Mouse (Mus musculus): ENCODE measurements around the gene Cpd. TPM values are rescaled to one million over a fixed set of nuclear protein-coding genes. Genes with fewer than 3 reads are reported as not detected.

The Cpd gene
- polyA plus RNA-seq, 1 experiment from 2014 or later, result 11.6 TPM

DNA sequence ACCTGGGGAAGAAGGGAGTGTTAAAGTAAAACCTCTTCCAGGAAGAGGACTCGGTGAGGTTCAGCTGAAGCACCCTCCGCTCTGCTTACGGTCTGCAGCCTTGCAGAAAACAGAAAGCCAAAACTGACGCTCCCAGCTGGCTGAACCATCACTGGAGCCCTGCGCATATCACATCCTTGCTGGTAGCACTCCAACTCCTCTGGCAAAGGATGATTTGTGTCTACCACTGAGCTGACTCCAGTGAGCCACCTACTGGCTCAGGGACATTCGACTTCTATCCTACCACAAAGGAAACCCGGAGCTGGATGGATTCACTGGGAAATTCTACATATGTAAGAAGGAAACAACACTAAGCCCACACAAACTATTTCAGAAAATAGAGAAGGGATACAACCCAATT, 102.3 kb downstream of the Cpd start:
- WGBS, result 74% methylated on average over 7 of the region's 7 CpGs
- DNase-seq (ENCODE audit: low spot score), result no peak

DNA sequence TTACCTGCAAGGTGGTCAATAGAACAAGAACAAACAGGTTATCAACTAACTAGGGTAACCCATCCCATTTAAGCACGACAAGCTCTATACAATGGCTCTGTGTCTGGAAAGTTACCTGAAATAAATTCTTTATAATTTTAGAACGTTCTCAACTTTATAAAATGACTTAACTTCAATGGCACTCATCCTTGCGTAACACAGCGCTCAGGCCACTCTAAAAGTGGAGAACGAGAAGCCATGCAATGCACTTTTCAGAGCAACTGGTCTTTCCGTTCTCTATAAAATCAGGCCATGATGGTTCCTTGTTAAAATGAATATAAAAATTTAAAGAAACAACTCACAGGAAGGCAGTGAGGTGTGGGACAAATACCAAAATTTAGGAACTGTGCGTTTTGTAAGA, 104.3 kb downstream of the Cpd start:
- Histone ChIP-seq H3K9me3 (no peaks in the 10 kb centered on the region), H3K36me3 (peaks cover 58% of the 10 kb centered on the region), H3K4me3 (no peak overlapping the region), H3K4me1 (no peaks in the 10 kb centered on the region), H3K27ac (no peak overlapping the region), H3K27me3 (ENCODE audit: insufficient read depth, poor library complexity, severe bottlenecking) (no peaks in the 10 kb centered on the region)
- DNase-seq (ENCODE audit: low spot score), result no peak
- 95% methylated on average over 7 of the region's 7 CpGs for WGBS

More for the DNA sequence above, 102.3 kb downstream of the Cpd start:
- Histone ChIP-seq H3K27ac (no peak overlapping the region), H3K4me3 (no peak overlapping the region), H3K36me3 (peaks cover 75% of the 10 kb centered on the region), H3K4me1 (no peaks in the 10 kb centered on the region), H3K9me3 (no peaks in the 10 kb centered on the region), H3K27me3 (ENCODE audit: insufficient read depth, poor library complexity, severe bottlenecking) (no peaks in the 10 kb centered on the region)

DNA sequence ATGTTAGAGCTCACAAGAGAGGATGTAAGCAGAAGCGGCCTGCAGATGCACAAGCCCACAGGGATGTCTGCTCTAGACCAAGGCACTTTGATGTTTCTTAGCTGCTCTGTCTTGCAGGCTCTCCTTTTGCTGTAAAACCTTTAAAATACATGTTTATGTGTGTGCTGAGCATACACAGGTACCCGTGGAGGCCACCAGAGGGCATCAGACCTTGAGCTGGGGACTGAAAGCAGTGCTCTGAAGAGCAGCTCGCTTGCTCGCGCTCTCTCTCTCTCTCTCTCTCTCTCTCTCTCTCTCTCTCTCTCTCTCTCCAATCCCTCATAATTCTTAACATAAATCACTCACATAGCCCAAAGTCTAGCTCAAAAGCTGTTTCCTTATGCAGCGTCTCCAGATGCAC, 107.7 kb downstream of the Cpd start:
- 70% methylated on average over 6 of the region's 6 CpGs for WGBS
- H3K36me3 ChIP-seq, result peaks cover 66% of the 10 kb centered on the region
- H3K27ac ChIP-seq, result no peak overlapping the region
- no peaks in the 10 kb centered on the region for H3K9me3 ChIP-seq
- no peaks in the 10 kb centered on the region for H3K27me3 ChIP-seq (ENCODE audit: insufficient read depth, poor library complexity, severe bottlenecking)
- DNase-seq (ENCODE audit: low spot score), result no peak
- no peak overlapping the region for H3K4me3 ChIP-seq
- no peaks in the 10 kb centered on the region; the same call in 1 of the 2 replicates for H3K4me1 ChIP-seq

DNA sequence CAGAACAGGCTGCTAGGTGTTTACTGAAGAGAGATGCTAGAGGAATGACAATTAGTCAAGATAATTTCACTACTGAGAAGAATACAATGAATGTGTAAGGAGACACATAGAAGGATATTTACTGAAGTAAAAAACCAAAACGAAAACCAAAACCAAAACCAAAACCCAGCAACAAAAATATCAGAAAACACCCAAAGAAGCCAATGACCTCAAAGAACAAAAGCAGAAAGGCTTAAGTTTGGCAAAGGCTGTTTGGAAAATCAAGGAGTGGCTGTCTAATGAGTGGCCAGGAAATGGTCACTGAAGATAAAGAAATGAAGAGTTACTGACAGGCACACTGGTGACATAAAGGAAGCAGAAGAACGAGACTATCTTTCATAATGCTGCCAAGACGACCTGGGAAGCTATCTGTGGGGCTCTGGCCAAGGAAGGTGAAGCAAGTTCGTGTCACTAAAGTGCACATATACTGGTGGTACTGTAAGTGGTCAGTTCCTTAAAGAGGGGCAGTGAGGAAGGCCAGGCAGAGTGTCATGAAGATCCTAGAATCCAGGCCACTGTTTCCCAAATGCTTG, 111.0 kb downstream of the Cpd start:
- Histone ChIP-seq H3K4me3 (no peak overlapping the region), H3K9me3 (no peaks in the 10 kb centered on the region), H3K4me1 (no peaks in the 10 kb centered on the region; the same call in 1 of the 2 replicates), H3K36me3 (peaks cover 65% of the 10 kb centered on the region), H3K27me3 (ENCODE audit: insufficient read depth, poor library complexity, severe bottlenecking) (no peaks in the 10 kb centered on the region), H3K27ac (no peak overlapping the region)
- no peak for DNase-seq (ENCODE audit: low spot score)
- 65% methylated on average over 4 of the region's 4 CpGs for WGBS

DNA sequence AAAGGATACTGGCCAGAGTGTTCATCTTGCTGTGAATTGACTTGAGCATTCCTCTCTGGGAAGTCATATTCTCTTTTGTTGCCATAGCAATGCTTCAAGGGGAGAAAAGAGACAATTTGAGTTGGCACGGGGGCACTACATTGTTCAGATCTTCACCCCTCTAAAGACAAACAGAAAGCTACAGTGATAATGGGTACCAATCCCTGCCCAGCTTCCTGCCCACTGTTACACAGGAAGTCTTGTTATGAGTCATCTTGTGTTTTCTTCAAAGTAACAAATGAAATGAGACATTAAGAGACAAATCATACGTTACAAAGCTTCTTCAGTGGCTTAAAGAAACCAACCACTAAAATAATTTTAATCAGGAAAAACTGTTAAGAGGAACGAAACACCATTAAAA, 112.3 kb downstream of the Cpd start:
- Histone ChIP-seq H3K27ac (no peak overlapping the region), H3K4me3 (no peak overlapping the region), H3K27me3 (ENCODE audit: insufficient read depth, poor library complexity, severe bottlenecking) (no peaks in the 10 kb centered on the region), H3K4me1 (no peaks in the 10 kb centered on the region; the same call in 1 of the 2 replicates), H3K36me3 (peaks cover 71% of the 10 kb centered on the region), H3K9me3 (no peaks in the 10 kb centered on the region)
- WGBS, result 70% methylated on average over 3 of the region's 3 CpGs
- no peak for DNase-seq (ENCODE audit: low spot score)

DNA sequence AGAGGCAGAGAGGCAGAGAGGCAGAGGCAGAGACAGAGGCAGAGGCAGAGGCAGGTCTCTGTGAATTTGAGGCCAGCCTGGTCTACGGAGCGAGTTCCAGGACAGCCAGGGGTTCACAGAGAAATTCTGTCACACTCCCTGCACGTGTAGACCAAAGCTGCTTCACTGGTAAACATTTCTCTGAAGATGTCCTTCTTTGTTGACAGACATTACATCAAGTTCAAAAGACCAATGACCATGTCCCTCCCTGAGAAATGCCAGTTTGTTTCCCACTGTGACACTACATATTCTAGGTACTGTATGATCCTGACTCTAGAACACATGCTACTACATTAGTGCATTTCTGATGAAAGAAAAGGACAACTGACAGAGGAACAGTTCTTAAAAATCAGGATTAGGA, 116.2 kb downstream of the Cpd start:
- Histone ChIP-seq H3K27me3 (ENCODE audit: insufficient read depth, poor library complexity, severe bottlenecking) (no peaks in the 10 kb centered on the region), H3K9me3 (no peaks in the 10 kb centered on the region), H3K4me1 (no peaks in the 10 kb centered on the region; the same call in 1 of the 2 replicates), H3K36me3 (peaks cover 76% of the 10 kb centered on the region), H3K27ac (no peak overlapping the region), H3K4me3 (no peak overlapping the region)
- 81% methylated on average over 3 of the region's 3 CpGs for WGBS
- no peak for DNase-seq (ENCODE audit: low spot score)

Other genes starting within 250 kb of the Cpd start
- 32.8 and 33.7 TPM in 2 replicates for gene Abr, start 224.7 kb downstream of the Cpd start, polyA plus RNA-seq (2016; fragmentation: Nextera tagmentation; extraction: Ambion mirVana)
- gene Bhlha9, start 174.5 kb downstream of the Cpd start, polyA plus RNA-seq (2016; fragmentation: Nextera tagmentation; extraction: Ambion mirVana), result 0.31 and 2.1 TPM in 2 replicates
- 0.04 TPM in 1 of 2 replicates, not detected in the other for gene Trarg1, start 167.2 kb downstream of the Cpd start, polyA plus RNA-seq (2016; fragmentation: Nextera tagmentation; extraction: Ambion mirVana)
- 20.9 and 26.5 TPM in 2 replicates for gene Gosr1, start 83.4 kb downstream of the Cpd start, polyA plus RNA-seq (2016; fragmentation: Nextera tagmentation; extraction: Ambion mirVana)
- gene Tmigd1, start 55.1 kb upstream of the Cpd start, polyA plus RNA-seq (2016; fragmentation: Nextera tagmentation; extraction: Ambion mirVana), result 0.40 TPM in 1 of 2 replicates, not detected in the other
- 128 and 152 TPM in 2 replicates for gene Blmh, start 77.8 kb upstream of the Cpd start, polyA plus RNA-seq (2016; fragmentation: Nextera tagmentation; extraction: Ambion mirVana)
- gene Slc6a4, start 151.6 kb upstream of the Cpd start, polyA plus RNA-seq (2016; fragmentation: Nextera tagmentation; extraction: Ambion mirVana), result 0.83 and 2.3 TPM in 2 replicates
- gene Nsrp1, start 231.4 kb upstream of the Cpd start, polyA plus RNA-seq (2016; fragmentation: Nextera tagmentation; extraction: Ambion mirVana), result 42.5 and 51.3 TPM in 2 replicates

Data from heart, embryonic 10.5 days (tissue).